Mouse (Mus musculus) neural tube, postnatal 0 days (tissue): ENCODE measurements around the gene Gm10228. TPM values are rescaled to one million over a fixed set of nuclear protein-coding genes. Genes with fewer than 3 reads are reported as not detected.

Source experiments
- polyA plus RNA-seq: library from polyadenylated mRNA; unstranded; fragments of >200 nt; fragmentation: Nextera tagmentation; extraction: Ambion mirVana; gene quantifications from 2 replicates; pipeline ENCODE4 v1.2.1, GENCODE M21; 2015

Gene Gm10228
- polyA plus RNA-seq: not detected in 2 replicates

DNA sequence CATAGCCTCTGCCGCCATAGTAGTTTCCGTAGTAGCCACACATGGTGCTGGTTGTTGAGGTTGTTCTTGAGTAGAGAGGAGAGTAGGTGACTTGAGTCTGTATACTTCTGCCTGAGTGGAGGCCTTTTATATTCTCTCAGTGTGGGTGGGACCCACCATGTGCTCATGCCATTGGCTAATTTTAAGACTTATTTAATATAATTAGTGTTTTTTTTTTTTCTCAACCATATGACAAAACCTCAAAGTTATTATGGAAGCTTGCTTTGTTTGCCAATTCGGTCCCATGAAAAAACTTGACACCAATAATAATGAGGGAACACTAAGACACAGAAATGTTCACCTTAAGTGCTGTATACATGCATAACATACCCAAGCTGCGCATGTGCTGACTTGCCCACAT, at the start of gene Gm10228:
Gm10228 (minus strand) TSS at position 101 of the 400 bp plus-strand sequence.

DNA sequence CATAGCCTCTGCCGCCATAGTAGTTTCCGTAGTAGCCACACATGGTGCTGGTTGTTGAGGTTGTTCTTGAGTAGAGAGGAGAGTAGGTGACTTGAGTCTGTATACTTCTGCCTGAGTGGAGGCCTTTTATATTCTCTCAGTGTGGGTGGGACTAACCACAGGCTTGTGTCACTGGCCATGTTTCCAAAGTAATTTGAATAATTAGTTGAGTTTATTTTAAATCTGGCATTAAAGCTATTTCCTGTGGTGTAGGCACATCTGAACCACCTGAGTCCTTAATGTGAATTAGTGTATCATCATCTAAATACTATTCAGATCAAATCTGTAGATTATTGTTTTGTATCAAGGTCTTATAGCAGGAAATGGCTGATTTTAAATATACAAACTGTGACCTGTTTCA, 22.6 kb upstream of the Gm10228 start, which contains the start of gene 1110025L11Rik:
1110025L11Rik (minus strand) TSS at position 101 of the 400 bp plus-strand sequence.

DNA sequence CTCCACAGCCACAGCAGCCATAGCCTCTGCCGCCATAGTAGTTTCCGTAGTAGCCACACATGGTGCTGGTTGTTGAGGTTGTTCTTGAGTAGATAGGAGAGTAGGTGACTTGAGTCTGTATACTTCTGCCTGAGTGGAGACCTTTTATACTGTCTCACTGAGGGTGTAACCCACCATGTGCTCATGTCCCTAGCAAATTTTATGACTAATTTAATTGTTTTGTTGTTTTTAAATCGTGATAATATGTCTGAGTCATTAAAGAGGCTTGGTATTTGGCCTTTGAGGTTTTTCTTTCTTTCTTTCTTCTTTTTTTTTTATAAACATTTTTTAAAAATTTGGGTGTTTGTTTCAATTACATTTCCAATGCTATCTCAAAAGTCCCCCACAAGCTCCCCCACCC, 6.5 kb upstream of the Gm10228 start, which contains the start of gene Krtap6-5:
Krtap6-5 (minus strand) TSS at position 101 of the 400 bp plus-strand sequence.

DNA sequence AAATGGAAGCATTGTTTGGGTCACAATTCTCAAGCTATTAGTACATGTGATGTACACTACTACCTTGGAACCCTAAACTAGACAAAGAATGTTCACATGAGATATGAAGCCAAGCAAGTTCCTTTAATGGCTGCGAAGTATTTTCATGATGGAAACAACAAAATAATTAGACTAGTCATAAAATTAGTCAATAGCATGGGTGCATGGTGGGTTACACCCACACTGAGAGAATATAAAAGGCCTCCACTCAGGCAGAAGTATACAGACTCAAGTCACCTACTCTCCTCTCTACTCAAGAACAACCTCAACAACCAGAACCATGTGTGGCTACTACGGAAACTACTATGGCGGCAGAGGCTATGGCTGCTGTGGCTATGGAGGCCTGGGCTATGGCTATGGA, 9.9 kb downstream of the Gm10228 start, which contains the start of gene Krtap6-1:
Krtap6-1 (plus strand) TSS at position 301 of the 400 bp plus-strand sequence.

DNA sequence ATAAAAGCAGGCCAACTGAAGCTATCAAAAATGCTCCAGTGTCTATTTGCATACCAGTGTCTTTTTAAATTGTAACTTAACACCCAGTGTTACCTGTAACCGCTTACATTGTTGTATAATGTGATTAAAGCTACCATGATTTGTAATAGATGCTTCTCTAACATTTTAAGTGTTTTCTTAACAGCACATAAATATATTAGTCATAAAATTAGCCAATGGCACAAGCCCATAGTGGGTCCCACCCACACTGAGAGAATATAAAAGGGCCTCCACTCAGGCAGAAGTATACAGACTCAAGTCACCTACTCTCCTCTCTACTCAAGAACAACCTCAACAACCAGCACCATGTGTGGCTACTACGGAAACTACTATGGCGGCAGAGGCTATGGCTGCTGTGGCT, 26.3 kb downstream of the Gm10228 start, which contains the start of gene Gm10229:
Gm10229 (plus strand) TSS at position 301 of the 400 bp plus-strand sequence.

DNA sequence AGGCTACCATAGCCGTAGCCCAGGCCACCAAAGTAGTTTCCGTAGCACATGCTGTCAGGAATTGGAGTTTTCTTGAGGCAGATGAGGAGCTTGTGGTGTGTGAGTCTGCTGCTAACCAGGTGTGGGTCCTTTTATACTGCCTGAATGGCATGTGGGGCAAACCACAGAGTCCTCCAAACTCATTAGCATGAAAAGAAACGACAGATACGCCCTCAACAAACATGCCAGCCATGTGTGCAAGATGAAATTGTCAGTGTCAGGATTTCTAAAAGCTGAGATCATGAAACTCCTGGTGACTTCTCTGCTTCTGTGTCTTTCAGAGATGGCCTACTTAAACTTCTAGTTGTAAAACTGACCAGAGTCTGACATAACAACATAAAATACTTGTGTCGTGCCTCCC, 30.6 kb downstream of the Gm10228 start, which contains the start of gene Krtap22-2:
Krtap22-2 (minus strand) TSS at position 101 of the 400 bp plus-strand sequence.

Other genes starting within 250 kb of the Gm10228 start
- not detected in 2 replicates for gene Gm20741, start 229.3 kb downstream of the Gm10228 start, polyA plus RNA-seq
- gene Krtap15, start 221.3 kb downstream of the Gm10228 start, polyA plus RNA-seq: not detected in 2 replicates
- not detected in 2 replicates for gene Krtap14, start 215.3 kb downstream of the Gm10228 start, polyA plus RNA-seq
- not detected in 2 replicates for gene Krtap19-1, start 172.1 kb downstream of the Gm10228 start, polyA plus RNA-seq
- not detected in 2 replicates for gene Krtap19-2, start 167.2 kb downstream of the Gm10228 start, polyA plus RNA-seq
- not detected in 2 replicates for gene Krtap19-3, start 163.4 kb downstream of the Gm10228 start, polyA plus RNA-seq
- not detected in 2 replicates for gene Krtap19-4, start 156.4 kb downstream of the Gm10228 start, polyA plus RNA-seq
- not detected in 2 replicates for gene Krtap19-5, start 145.0 kb downstream of the Gm10228 start, polyA plus RNA-seq
- gene Krtap19-9b, start 109.2 kb downstream of the Gm10228 start, polyA plus RNA-seq: not detected in 2 replicates
- gene Krtap16-3, start 78.6 kb downstream of the Gm10228 start, polyA plus RNA-seq: not detected in 2 replicates
- not detected in 2 replicates for gene Krtap22-2, start 30.7 kb downstream of the Gm10228 start, polyA plus RNA-seq
- gene Gm10229, start 26.2 kb downstream of the Gm10228 start, polyA plus RNA-seq: not detected in 2 replicates
- gene Krtap6-1, start 9.8 kb downstream of the Gm10228 start, polyA plus RNA-seq: not detected in 2 replicates
- not detected in 2 replicates for gene Krtap6-5, start 6.4 kb upstream of the Gm10228 start, polyA plus RNA-seq
- not detected in 2 replicates for gene 1110025L11Rik, start 22.5 kb upstream of the Gm10228 start, polyA plus RNA-seq
- not detected in 2 replicates for gene Krtap6-3, start 42.5 kb upstream of the Gm10228 start, polyA plus RNA-seq
- gene Gm6358, start 99.4 kb upstream of the Gm10228 start, polyA plus RNA-seq: not detected in 2 replicates
- gene Gm10061, start 109.6 kb upstream of the Gm10228 start, polyA plus RNA-seq: not detected in 2 replicates
- not detected in 2 replicates for gene Gm9789, start 116.5 kb upstream of the Gm10228 start, polyA plus RNA-seq
- not detected in 2 replicates for gene Gm7735, start 128.0 kb upstream of the Gm10228 start, polyA plus RNA-seq
- not detected in 2 replicates for gene 1110057P08Rik, start 133.3 kb upstream of the Gm10228 start, polyA plus RNA-seq
- not detected in 2 replicates for gene Krtap20-2, start 164.4 kb upstream of the Gm10228 start, polyA plus RNA-seq